9 mouse cellular contexts compared by ENCODE assay signal in genomic region chr3:69156484-69156883, GRCm38 (mm10). TPM values are rescaled to one million over a fixed set of nuclear protein-coding genes. Genes with fewer than 3 reads are reported as not detected.
DNase-seq lines count a peak whose midpoint lies in the region; ATAC-seq lines count a peak whose summit lies in the region.
"Had no signal": no experiment of that assay in that cellular context is flagged by ENCODE, and none has a peak within 500 bp of the region (broad histone marks: within the 10 kb centered on the region; RNA-seq: fewer than 3 reads in every experiment).

No protein-coding gene starts in this region.

- no peak overlapping the region for H3K27ac ChIP-seq in liver, embryonic 11.5 days (ENCODE audit: low read depth, low read length)
- H3K27ac ChIP-seq in forebrain, embryonic 12.5 days: no peak overlapping the region
- H3K27ac ChIP-seq in midbrain, embryonic 10.5 days (replicated peaks): no peak overlapping the region

- peak; percentile 32 for DNase-seq in liver
- no peak for DNase-seq in liver, embryonic 11.5 days (ENCODE audit: low spot score)
- peak; percentile 42 for DNase-seq in brain, adult 2 months (ENCODE audit: low read depth, low spot score)
- DNase-seq in lung, postnatal 14 days: peak; percentile 21
- DNase-seq in thymus, postnatal 10 days (ENCODE audit: low spot score in 2 of 2): peak; percentile 46 to 53
- DNase-seq in midbrain, embryonic 10.5 days (ENCODE audit: low spot score): no peak
- DNase-seq in embryo, embryonic 11 days: no peak

- 72% methylated on average over 13 of the region's 13 CpGs for WGBS in liver, embryonic 11.5 days
- WGBS in forebrain, embryonic 12.5 days: 69% methylated on average over 13 of the region's 13 CpGs
- 87% methylated on average over 13 of the region's 13 CpGs for WGBS in midbrain, embryonic 10.5 days

- no peak for ATAC-seq in liver, embryonic 11.5 days (replicated peaks; ENCODE audit: low FRiP score)
- ATAC-seq in forebrain, embryonic 12.5 days (ENCODE audit: low FRiP score): no peak
- ATAC-seq: hindbrain, embryonic 16.5 days had no signal

- H3K4me3 ChIP-seq in liver, embryonic 11.5 days (ENCODE audit: low read depth, low read length): no peak overlapping the region
- no peak overlapping the region for H3K4me3 ChIP-seq in forebrain, embryonic 12.5 days (replicated peaks)
- no peak overlapping the region for H3K4me3 ChIP-seq in midbrain, embryonic 10.5 days

- H3K36me3 ChIP-seq in liver, embryonic 11.5 days (ENCODE audit: control insufficient read depth, insufficient read depth, low read length): no peaks in the 10 kb centered on the region
- H3K36me3 ChIP-seq in forebrain, embryonic 12.5 days (replicated peaks): no peaks in the 10 kb centered on the region
- no peaks in the 10 kb centered on the region for H3K36me3 ChIP-seq in midbrain, embryonic 10.5 days

- no peak overlapping the region for H3K4me2 ChIP-seq in liver, embryonic 11.5 days
- no peak overlapping the region for H3K4me2 ChIP-seq in forebrain, embryonic 12.5 days

- H3K4me1 ChIP-seq in liver, embryonic 11.5 days (replicated peaks; ENCODE audit: control insufficient read depth, insufficient read depth, low read length): no peaks in the 10 kb centered on the region
- no peaks in the 10 kb centered on the region for H3K4me1 ChIP-seq in forebrain, embryonic 12.5 days
- H3K4me1 ChIP-seq in midbrain, embryonic 10.5 days: no peaks in the 10 kb centered on the region

- no peak overlapping the region for H3K9ac ChIP-seq in liver, embryonic 11.5 days (ENCODE audit: low read depth, low read length)
- H3K9ac ChIP-seq in forebrain, embryonic 12.5 days: no peak overlapping the region

- H3K27me3 ChIP-seq in liver, embryonic 11.5 days (replicated peaks; ENCODE audit: control insufficient read depth, insufficient read depth, low read length): no peaks in the 10 kb centered on the region
- H3K27me3 ChIP-seq in forebrain, embryonic 12.5 days: no peaks in the 10 kb centered on the region
- H3K27me3 ChIP-seq in midbrain, embryonic 10.5 days (ENCODE audit: low read depth, poor library complexity, severe bottlenecking): no peaks in the 10 kb centered on the region

- H3K9me3 ChIP-seq in liver, embryonic 11.5 days (ENCODE audit: control insufficient read depth, low read length): no peaks in the 10 kb centered on the region
- H3K9me3 ChIP-seq in forebrain, embryonic 12.5 days: no peaks in the 10 kb centered on the region
- no peaks in the 10 kb centered on the region for H3K9me3 ChIP-seq in midbrain, embryonic 10.5 days (replicated peaks)

RNA-seq across cellular contexts. Expression of gene Kpna4, which starts 29.6 kb away (rescaled TPM):
- polyA plus RNA-seq in liver, embryonic 11.5 days (2014; fragmentation: Nextera tagmentation; extraction: Ambion mirVana): 26.2 and 33.0 TPM in 2 replicates
- polyA plus RNA-seq in forebrain, embryonic 12.5 days (2016; fragmentation: Nextera tagmentation; extraction: Ambion mirVana): 53.3 and 56.6 TPM in 2 replicates
- polyA plus RNA-seq in midbrain, embryonic 10.5 days (2016; fragmentation: Nextera tagmentation; extraction: Ambion mirVana): 34.2 and 35.6 TPM in 2 replicates

Comparison
In these comparisons a context has a peak if more than half of its experiments do, and no peak if none do; other contexts are left out.
1. DNase-seq: peak in liver (single experiment), brain, adult 2 months (single experiment), lung, postnatal 14 days (single experiment) and thymus, postnatal 10 days (2 of 2); none in liver, embryonic 11.5 days (single experiment), midbrain, embryonic 10.5 days (single experiment) and embryo, embryonic 11 days (single experiment).